Mouse (Mus musculus) forebrain, embryonic 16.5 days (tissue): ENCODE measurements around the gene Atp12a. TPM values are rescaled to one million over a fixed set of nuclear protein-coding genes. Genes with fewer than 3 reads are reported as not detected.

ENCODE experiments used
- ATAC-seq: fragments of 200-750 bp; cut with Nextera tagmentation; 2 replicates; pipeline ENCODE4 v1.8.0; 2017; ENCODE audit warnings: mild to moderate bottlenecking, moderate library complexity
- H3K27ac ChIP-seq: fragments of 300-500 bp; sonication (generic); 2 replicates; pipeline ENCODE4 v1.5.1; 2014; ENCODE audit warnings: low read length, control low read depth
- H3K27me3 ChIP-seq: fragments of 300-500 bp; sonication (generic); replicated peaks from 2 replicates; pipeline ENCODE4 v1.6.1; 2014; ENCODE audit warnings: low read length; ENCODE audit not compliant: control insufficient read depth, insufficient read depth
- H3K36me3 ChIP-seq: fragments of 300-500 bp; sonication (generic); 2 replicates; pipeline ENCODE4 v1.6.1; 2014; ENCODE audit not compliant: control insufficient read depth, insufficient read depth
- H3K4me1 ChIP-seq: fragments of 300-500 bp; sonication (generic); replicated peaks from 2 replicates; pipeline ENCODE4 v1.6.1; 2014; ENCODE audit warnings: low read length; ENCODE audit not compliant: control insufficient read depth, insufficient read depth
- H3K4me2 ChIP-seq: fragments of 300-500 bp; sonication (generic); 2 replicates; pipeline ENCODE4 v1.6.1; 2014; ENCODE audit warnings: mild to moderate bottlenecking, low read length, control low read depth
- H3K4me3 ChIP-seq: fragments of 300-500 bp; sonication (generic); replicated peaks from 2 replicates; pipeline ENCODE4 v1.5.1; 2014; ENCODE audit warnings: mild to moderate bottlenecking, low read length, control low read depth
- H3K9ac ChIP-seq: fragments of 300-500 bp; sonication (generic); replicated peaks from 2 replicates; pipeline ENCODE4 v1.6.1; 2014; ENCODE audit warnings: low read depth, low read length, control low read depth
- H3K9me3 ChIP-seq: fragments of 300-500 bp; sonication (generic); 2 replicates; pipeline ENCODE4 v1.6.1; 2016; ENCODE audit warnings: low read length; ENCODE audit not compliant: control insufficient read depth
- whole genome bisulfite sequencing: fragments of 180-500 bp; shearing (Covaris S2); extraction: QIAGEN DNeasy Blood & Tissue Kit; methylation state at CpG from one replicate; pipeline ENCODE4 v1.1.7; 2014; 5-methylcytosine and 5-hydroxymethylcytosine counted together
- polyA plus RNA-seq: library from polyadenylated mRNA; unstranded; fragments of >200 nt; fragmentation: Nextera tagmentation; extraction: Ambion mirVana; gene quantifications from 2 replicates; pipeline ENCODE4 v1.2.1, GENCODE M21; 2015

Atp12a gene
- polyA plus RNA-seq, 1 experiment from 2014 or later, result 0.30 TPM

DNA sequence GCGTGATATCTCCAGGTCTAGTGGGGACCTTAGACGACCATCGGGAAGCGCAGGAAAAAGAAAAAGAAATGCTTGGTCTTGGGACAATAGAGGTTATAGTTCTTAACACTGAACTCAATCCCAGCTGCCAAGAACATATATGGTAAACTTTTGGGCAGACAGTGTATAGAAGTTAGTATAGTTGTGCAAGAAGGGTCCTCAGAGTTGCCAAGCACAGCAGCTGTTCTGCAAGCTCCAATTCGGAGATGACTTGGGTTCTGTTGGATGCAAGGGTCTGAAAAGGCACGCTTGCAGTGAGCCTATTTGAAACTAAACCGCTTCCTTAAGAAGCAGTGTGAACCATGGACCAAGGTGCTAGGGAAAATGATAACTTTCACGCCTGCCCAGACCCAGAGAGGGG lies 424 bp downstream of the Atp12a start:
- Histone ChIP-seq H3K27me3 (peaks cover 36% of the 10 kb centered on the region), H3K4me3 (peak overlapping the region; percentile 45), H3K9ac (no peak overlapping the region), H3K9me3 (no peaks in the 10 kb centered on the region), H3K27ac (no peak overlapping the region), H3K4me2 (peak overlapping the region; percentile 71), H3K36me3 (no peaks in the 10 kb centered on the region), H3K4me1 (peaks cover 8% of the 10 kb centered on the region)
- 30% methylated on average over 8 of the region's 8 CpGs for WGBS
- no peak for ATAC-seq

GRCm38 (mm10) chr14:56366712-56367111 lies 1.8 kb downstream of the Atp12a start:
- H3K4me2 ChIP-seq, result no peak overlapping the region
- H3K9ac ChIP-seq, result no peak overlapping the region
- peaks cover 8% of the 10 kb centered on the region for H3K4me1 ChIP-seq
- H3K9me3 ChIP-seq, result no peaks in the 10 kb centered on the region
- peaks cover 36% of the 10 kb centered on the region for H3K27me3 ChIP-seq
- no peak overlapping the region for H3K4me3 ChIP-seq
- no peak overlapping the region for H3K27ac ChIP-seq
- H3K36me3 ChIP-seq, result no peaks in the 10 kb centered on the region
- ATAC-seq, result no peak
- WGBS, result 21% methylated on average over 15 of the region's 15 CpGs

GRCm38 (mm10) chr14:56368834-56369233 lies 4.0 kb downstream of the Atp12a start:
- Histone ChIP-seq H3K9me3 (no peaks in the 10 kb centered on the region), H3K27me3 (peaks cover 28% of the 10 kb centered on the region), H3K36me3 (no peaks in the 10 kb centered on the region), H3K27ac (no peak overlapping the region), H3K4me1 (peaks cover 8% of the 10 kb centered on the region), H3K4me2 (no peak overlapping the region), H3K4me3 (no peak overlapping the region), H3K9ac (no peak overlapping the region)
- ATAC-seq, result no peak
- WGBS, result 52% methylated on average over 3 of the region's 3 CpGs

- 3% methylated on average over 6 of the region's 6 CpGs for WGBS
- no peaks in the 10 kb centered on the region for H3K36me3 ChIP-seq
- no peak overlapping the region for H3K9ac ChIP-seq
- no peak overlapping the region for H3K4me2 ChIP-seq
- H3K27me3 ChIP-seq, result no peaks in the 10 kb centered on the region
- H3K9me3 ChIP-seq, result no peaks in the 10 kb centered on the region
- peak; percentile 88 for ATAC-seq
- no peak overlapping the region for H3K4me3 ChIP-seq
- no peak overlapping the region for H3K27ac ChIP-seq
- H3K4me1 ChIP-seq, result no peaks in the 10 kb centered on the region
Measured at GRCm38 (mm10) chr14:56375731-56376130, 10.9 kb downstream of the Atp12a start.

- no peak overlapping the region for H3K9ac ChIP-seq
- H3K27ac ChIP-seq, result no peak overlapping the region
- no peak for ATAC-seq
- no peaks in the 10 kb centered on the region for H3K4me1 ChIP-seq
- H3K4me2 ChIP-seq, result no peak overlapping the region
- H3K4me3 ChIP-seq, result no peak overlapping the region
- H3K27me3 ChIP-seq, result no peaks in the 10 kb centered on the region
- no peaks in the 10 kb centered on the region for H3K36me3 ChIP-seq
- no peaks in the 10 kb centered on the region for H3K9me3 ChIP-seq
Measured at GRCm38 (mm10) chr14:56377745-56378144, 12.9 kb downstream of the Atp12a start.

DNA sequence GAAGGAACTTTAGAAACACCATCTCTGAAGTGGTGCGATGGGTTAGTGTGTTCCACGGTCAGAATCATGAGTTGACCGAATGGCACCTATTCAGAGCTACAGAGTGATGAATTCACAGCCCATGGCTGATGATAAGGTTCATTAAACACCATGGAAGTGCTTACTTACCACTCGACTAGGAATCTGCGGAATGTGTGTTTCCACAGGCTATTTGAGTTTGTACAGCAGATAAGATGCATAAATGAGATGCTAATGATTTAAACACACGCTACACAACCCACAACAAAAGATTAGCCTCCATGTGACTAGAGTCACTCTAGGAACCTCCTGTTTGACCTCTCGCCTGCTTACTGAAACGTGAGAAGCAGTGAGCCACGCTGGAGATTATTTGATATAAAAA lies 14.5 kb downstream of the Atp12a start:
- Histone ChIP-seq H3K4me1 (no peaks in the 10 kb centered on the region), H3K27ac (no peak overlapping the region), H3K9me3 (no peaks in the 10 kb centered on the region), H3K4me3 (no peak overlapping the region), H3K27me3 (no peaks in the 10 kb centered on the region), H3K4me2 (no peak overlapping the region), H3K36me3 (no peaks in the 10 kb centered on the region), H3K9ac (no peak overlapping the region)
- WGBS, result 73% methylated on average over 9 of the region's 9 CpGs
- ATAC-seq, result no peak

GRCm38 (mm10) chr14:56382366-56382765 lies 17.5 kb downstream of the Atp12a start:
- Histone ChIP-seq H3K9ac (no peak overlapping the region), H3K27me3 (no peaks in the 10 kb centered on the region), H3K27ac (no peak overlapping the region), H3K4me1 (no peaks in the 10 kb centered on the region), H3K36me3 (no peaks in the 10 kb centered on the region), H3K4me3 (no peak overlapping the region), H3K4me2 (no peak overlapping the region), H3K9me3 (no peaks in the 10 kb centered on the region)
- WGBS, result 91% methylated on average over 4 of the region's 4 CpGs
- ATAC-seq, result no peak

- Histone ChIP-seq H3K9me3 (no peaks in the 10 kb centered on the region), H3K4me1 (no peaks in the 10 kb centered on the region), H3K4me3 (no peak overlapping the region), H3K27ac (no peak overlapping the region), H3K9ac (no peak overlapping the region), H3K4me2 (no peak overlapping the region), H3K36me3 (no peaks in the 10 kb centered on the region), H3K27me3 (no peaks in the 10 kb centered on the region)
- ATAC-seq, result peak; percentile 49; the same call in 1 of the 2 replicates
- WGBS, result 27% methylated on average over 2 of the region's 3 CpGs
Measured at GRCm38 (mm10) chr14:56390247-56390646, 25.4 kb downstream of the Atp12a start.

- no peaks in the 10 kb centered on the region for H3K9me3 ChIP-seq
- H3K27ac ChIP-seq, result no peak overlapping the region
- H3K4me1 ChIP-seq, result no peaks in the 10 kb centered on the region
- H3K9ac ChIP-seq, result no peak overlapping the region
- no peak overlapping the region for H3K4me2 ChIP-seq
- H3K4me3 ChIP-seq, result no peak overlapping the region
- no peak for ATAC-seq
- no peaks in the 10 kb centered on the region for H3K36me3 ChIP-seq
- WGBS, result 12% methylated on average over 2 of the region's 2 CpGs
- no peaks in the 10 kb centered on the region for H3K27me3 ChIP-seq
Measured at GRCm38 (mm10) chr14:56393704-56394312, 28.9 kb downstream of the Atp12a start.

DNA sequence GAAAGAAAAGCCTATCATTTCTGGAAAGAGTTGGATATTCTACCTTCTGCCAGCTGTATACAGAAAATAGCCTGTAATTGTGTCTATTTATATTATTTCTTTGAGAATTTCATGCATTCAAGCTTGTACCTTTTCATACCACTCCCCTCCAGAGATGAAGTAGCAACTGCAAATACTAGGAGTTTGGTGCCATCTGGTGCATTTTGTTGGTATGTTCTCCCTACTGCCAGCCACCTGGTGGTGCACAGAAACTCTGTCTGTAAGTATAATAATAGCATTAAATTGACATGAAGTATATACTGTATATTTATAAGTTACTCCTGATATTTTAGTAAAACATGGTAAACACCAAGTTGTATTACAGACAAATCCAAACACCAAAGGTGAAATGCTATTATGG lies 33.1 kb downstream of the Atp12a start:
- H3K27ac ChIP-seq, result no peak overlapping the region
- ATAC-seq, result no peak
- H3K4me3 ChIP-seq, result no peak overlapping the region
- H3K9ac ChIP-seq, result no peak overlapping the region
- no peaks in the 10 kb centered on the region for H3K27me3 ChIP-seq
- no peak overlapping the region for H3K4me2 ChIP-seq
- H3K36me3 ChIP-seq, result no peaks in the 10 kb centered on the region
- no peaks in the 10 kb centered on the region for H3K9me3 ChIP-seq
- H3K4me1 ChIP-seq, result no peaks in the 10 kb centered on the region
